Mouse (Mus musculus) right cerebral cortex, adult 18-20 months (tissue): ENCODE data around the gene Vmn2r84.
"Not testable (repeated sequence)": the region's sequence is repeated elsewhere in the genome, so short reads cannot be mapped to it uniquely, and the experiment has no call there.

Experiments used
- DNase-seq: peaks from one replicate; pipeline ENCODE4 v3.0.0; 2022; ENCODE audit warnings: mixed read lengths

Gene Vmn2r84

GRCm38 (mm10) chr10:130394232-130394631, at the start of gene Vmn2r84:
Gene Vmn2r84, minus strand, starts transcription at chr10:130394332.
- DNase-seq, result no peak

- not testable (repeated sequence) for DNase-seq
Measured at GRCm38 (mm10) chr10:130434185-130434898, 40.2 kb upstream of the Vmn2r84 start.

GRCm38 (mm10) chr10:130429603-130430002, 35.5 kb upstream of the Vmn2r84 start, which contains the start of gene Vmn2r85:
Gene Vmn2r85, minus strand, starts transcription at chr10:130429703.
- not testable (repeated sequence) for DNase-seq

GRCm38 (mm10) chr10:130422368-130422767, 28.2 kb upstream of the Vmn2r84 start:
- not testable (repeated sequence) for DNase-seq

GRCm38 (mm10) chr10:130420401-130420800, 26.3 kb upstream of the Vmn2r84 start:
- no peak for DNase-seq

- DNase-seq, result not testable (repeated sequence)
Measured at GRCm38 (mm10) chr10:130419954-130420353, 25.8 kb upstream of the Vmn2r84 start.

- DNase-seq, result not testable (repeated sequence)
Measured at GRCm38 (mm10) chr10:130416352-130416751, 22.2 kb upstream of the Vmn2r84 start.

- DNase-seq, result not testable (repeated sequence)
Measured at GRCm38 (mm10) chr10:130412167-130412698, 18.1 kb upstream of the Vmn2r84 start.

- DNase-seq, result no peak
Measured at GRCm38 (mm10) chr10:130375145-130375544, 19.0 kb downstream of the Vmn2r84 start.

GRCm38 (mm10) chr10:130372491-130373173, 21.5 kb downstream of the Vmn2r84 start:
- DNase-seq, result no peak

GRCm38 (mm10) chr10:130371644-130372043, 22.5 kb downstream of the Vmn2r84 start:
- DNase-seq, result no peak

GRCm38 (mm10) chr10:130370005-130370682, 24.0 kb downstream of the Vmn2r84 start:
- no peak for DNase-seq

GRCm38 (mm10) chr10:130368384-130368783, 25.7 kb downstream of the Vmn2r84 start:
- no peak for DNase-seq

GRCm38 (mm10) chr10:130364766-130365165, 29.4 kb downstream of the Vmn2r84 start:
- DNase-seq, result no peak

- DNase-seq, result no peak
Measured at GRCm38 (mm10) chr10:130363438-130364164, 30.5 kb downstream of the Vmn2r84 start.

GRCm38 (mm10) chr10:130344056-130344455, 50.1 kb downstream of the Vmn2r84 start:
- DNase-seq, result no peak

- not testable (repeated sequence) for DNase-seq
Measured at GRCm38 (mm10) chr10:130340050-130340449, 54.1 kb downstream of the Vmn2r84 start.

- DNase-seq, result no peak
Measured at GRCm38 (mm10) chr10:130337581-130337980, 56.6 kb downstream of the Vmn2r84 start.

- no peak for DNase-seq
Measured at GRCm38 (mm10) chr10:130336385-130336784, 57.7 kb downstream of the Vmn2r84 start.

- DNase-seq, result no peak
Measured at GRCm38 (mm10) chr10:130330711-130331110, 63.4 kb downstream of the Vmn2r84 start.
